Mouse (Mus musculus): Measurements from ENCODE around the gene Tmem144. TPM values are rescaled to one million over a fixed set of nuclear protein-coding genes. Genes with fewer than 3 reads are reported as not detected.

The Tmem144 gene
- polyA plus RNA-seq, 1 experiment from 2014 or later, result 5.1 TPM

GRCm38 (mm10) chr3:79886357-79887091 is 34.0 kb upstream of the Tmem144 start:
- DNase-seq (ENCODE audit: low read depth, low spot score) (no peak), ATAC-seq (peak; percentile 12)
- TF ChIP-seq CTCF (IDR thresholded peaks at IDR 0.05), result peak; percentile 76
- ChIA-PET CTCF (interaction anchor here (0.7 to 10.6 kb wide), 8 partner anchors 8 to 171 kb away, joined by 3 to 210 read pairs (median 4); no protein-coding TSS in a partner anchor), POLR2A (no interaction called here)
- no peaks in the 10 kb centered on the region for H3K27me3 ChIP-seq
- in situ Hi-C loops (cut with MboI; ENCODE audit: low pct_unique_long_range_greater_than_20kb), result no loop called here

DNA sequence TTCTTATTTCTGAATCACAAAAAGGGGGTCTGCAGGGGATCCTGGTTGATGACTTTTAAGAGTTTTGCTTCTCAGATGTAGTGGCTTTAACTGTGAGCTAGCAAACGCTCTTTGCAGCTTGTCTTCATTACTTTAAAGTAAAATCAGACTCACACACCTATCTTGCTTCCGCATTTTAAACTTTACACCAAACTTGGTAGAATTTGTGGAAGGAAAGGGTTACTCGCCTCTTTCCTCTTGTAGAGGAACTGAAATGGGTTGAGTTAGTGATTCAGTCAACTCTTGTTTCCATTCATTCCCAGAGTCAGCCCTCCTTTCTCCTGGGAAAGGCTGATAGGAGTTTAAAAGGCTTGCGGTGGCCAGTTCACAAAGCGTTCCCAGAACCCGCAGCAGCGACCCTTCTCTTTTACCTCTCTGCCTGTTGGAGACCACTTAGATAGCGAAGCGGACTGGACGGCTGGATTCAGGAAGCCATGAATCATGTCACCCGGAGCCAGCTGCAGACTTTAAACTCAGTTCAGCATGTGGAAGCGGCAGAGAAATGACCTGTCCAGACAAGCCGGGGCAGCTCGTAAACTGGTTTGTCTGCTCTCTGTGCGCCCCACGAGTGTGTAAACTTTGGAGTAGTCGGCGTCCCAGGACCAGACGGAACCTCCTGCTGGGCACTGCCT is 33.2 kb upstream of the Tmem144 start:
- in situ Hi-C loops (cut with MboI; ENCODE audit: low pct_unique_long_range_greater_than_20kb), result no loop called here
- POLR2A ChIA-PET, result interaction anchor here (0.7 to 1.4 kb wide), 2 partner anchors 12 to 504 kb away, joined by 3 to 7 read pairs; no protein-coding TSS in a partner anchor
- ATAC-seq, result peak; percentile 31
- no peak for TF ChIP-seq CTCF (IDR thresholded peaks at IDR 0.05)
- CTCF ChIA-PET, result interaction anchor here (1.0 to 10.6 kb wide), 19 partner anchors 9 to 192 kb away, joined by 3 to 210 read pairs (median 5); partner anchors contain the start of gene Tmem144
- no peak for DNase-seq (ENCODE audit: low read depth, low spot score)
- H3K27me3 ChIP-seq, result no peaks in the 10 kb centered on the region

GRCm38 (mm10) chr3:79884761-79885189 is 32.2 kb upstream of the Tmem144 start:
- CTCF ChIA-PET, result interaction anchor here (0.6 to 10.6 kb wide), 34 partner anchors 10 to 1591 kb away, joined by 3 to 210 read pairs (median 4); partner anchors contain the start of gene Tmem144
- H3K27me3 ChIP-seq, result no peaks in the 10 kb centered on the region
- in situ Hi-C loops (cut with MboI; ENCODE audit: low pct_unique_long_range_greater_than_20kb), result loop anchor here (5.0 kb wide), 1 partner anchor 178 kb away; no protein-coding TSS in a partner anchor
- no peak for ATAC-seq
- TF ChIP-seq CTCF (IDR thresholded peaks at IDR 0.05), result peak; percentile 98
- DNase-seq (ENCODE audit: low read depth, low spot score), result no peak
- POLR2A ChIA-PET, result interaction anchor here (0.6 to 1.4 kb wide), 5 partner anchors 13 to 177 kb away, joined by 3 to 10 read pairs (median 5); no protein-coding TSS in a partner anchor

DNA sequence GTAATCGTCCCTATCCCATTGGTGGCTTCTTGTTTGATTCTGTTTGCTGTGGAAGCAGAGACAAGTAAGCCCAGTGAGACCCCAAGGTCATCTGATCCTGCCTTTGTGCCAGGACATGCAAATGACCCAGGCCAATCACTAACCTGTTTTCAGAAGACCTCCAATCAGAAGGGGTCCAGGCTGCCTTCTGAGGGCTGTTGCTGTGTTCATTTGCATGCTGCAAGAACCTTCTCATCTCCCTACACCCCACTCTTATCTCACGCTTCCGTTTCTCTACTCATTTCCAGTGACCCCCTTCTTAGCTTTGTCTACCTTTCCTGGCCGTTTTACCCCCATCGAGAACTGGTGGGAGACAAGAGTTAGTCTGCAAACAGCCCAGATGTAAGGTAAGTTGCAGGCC is 31.7 kb upstream of the Tmem144 start, which contains the start of gene Fam198b:
Gene Fam198b, plus strand, starts transcription at position 229 of the 400 bp plus-strand sequence.
- ChIA-PET CTCF (interaction anchor here (0.6 to 10.6 kb wide), 28 partner anchors 9 to 793 kb away, joined by 3 to 210 read pairs (median 4); partner anchors contain the start of gene Tmem144), POLR2A (interaction anchor here (1.0 to 1.4 kb wide), 4 partner anchors 14 to 178 kb away, joined by 3 to 7 read pairs (median 4); no protein-coding TSS in a partner anchor)
- in situ Hi-C loops (cut with MboI; ENCODE audit: low pct_unique_long_range_greater_than_20kb), result loop anchor here (5.0 kb wide), 1 partner anchor 178 kb away; no protein-coding TSS in a partner anchor
- H3K27me3 ChIP-seq, result no peaks in the 10 kb centered on the region
- DNase-seq (ENCODE audit: low read depth, low spot score), result no peak
- no peak for TF ChIP-seq CTCF (IDR thresholded peaks at IDR 0.05)
- ATAC-seq, result no peak

DNA sequence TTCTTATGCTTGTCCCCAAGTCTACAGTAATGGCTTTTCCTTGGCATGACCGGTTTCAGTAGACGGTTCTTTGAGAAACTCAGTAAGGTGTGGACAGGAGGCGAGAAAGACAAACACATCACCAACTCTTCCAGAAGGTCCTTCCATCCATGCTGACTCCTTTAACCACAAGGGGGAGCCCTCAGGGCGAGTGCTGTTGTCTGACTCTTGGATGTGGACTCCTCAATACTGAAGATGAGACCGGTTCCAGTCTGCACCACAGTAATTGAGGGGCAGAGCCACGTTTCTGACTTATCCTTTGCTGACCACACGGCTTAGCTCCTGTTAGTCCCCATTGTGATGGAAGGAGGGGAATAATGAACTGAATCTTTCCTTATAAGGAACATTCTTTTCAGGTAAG is 30.5 kb upstream of the Tmem144 start:
- peak; percentile 48 for ATAC-seq
- peak; percentile 92 for TF ChIP-seq CTCF (IDR thresholded peaks at IDR 0.05)
- POLR2A ChIA-PET, result no interaction called here

GRCm38 (mm10) chr3:79881645-79882044 is 29.1 kb upstream of the Tmem144 start:
- POLR2A ChIA-PET, result interaction anchor here (0.5 to 1.0 kb wide), 2 partner anchors 179 to 201 kb away, joined by 3 to 5 read pairs; no protein-coding TSS in a partner anchor
- ATAC-seq (no peak), DNase-seq (ENCODE audit: low read depth, low spot score) (no peak)
- CTCF ChIA-PET, result interaction anchor here (1.2 to 10.6 kb wide), 7 partner anchors 12 to 176 kb away, joined by 3 to 210 read pairs (median 6); partner anchors contain the start of gene Tmem144
- in situ Hi-C loops (cut with MboI; ENCODE audit: low pct_unique_long_range_greater_than_20kb), result loop anchor here (5.0 kb wide), 1 partner anchor 181 kb away; no protein-coding TSS in a partner anchor
- TF ChIP-seq CTCF (IDR thresholded peaks at IDR 0.05), result no peak
- no peaks in the 10 kb centered on the region for H3K27me3 ChIP-seq

More for the DNA sequence above, 30.5 kb upstream of the Tmem144 start:
- H3K27me3 ChIP-seq, result no peaks in the 10 kb centered on the region
- CTCF ChIA-PET, result interaction anchor here (0.7 to 10.6 kb wide), 20 partner anchors 8 to 185 kb away, joined by 3 to 210 read pairs (median 4); partner anchors contain the start of gene Tmem144
- in situ Hi-C loops (cut with MboI; ENCODE audit: low pct_unique_long_range_greater_than_20kb), result loop anchor here (5.0 kb wide), 1 partner anchor 179 kb away; no protein-coding TSS in a partner anchor
- DNase-seq (ENCODE audit: low read depth, low spot score), result no peak

GRCm38 (mm10) chr3:79879246-79879645 is 26.7 kb upstream of the Tmem144 start:
- DNase-seq (ENCODE audit: low read depth, low spot score) (no peak), ATAC-seq (no peak)
- in situ Hi-C loops (cut with MboI; ENCODE audit: low pct_unique_long_range_greater_than_20kb), result no loop called here
- H3K27me3 ChIP-seq, result no peaks in the 10 kb centered on the region
- TF ChIP-seq CTCF (IDR thresholded peaks at IDR 0.05), result no peak
- POLR2A ChIA-PET, result interaction anchor here (0.9 to 1.2 kb wide), 2 partner anchors 10 to 22 kb away, joined by 3 read pairs; no protein-coding TSS in a partner anchor
- CTCF ChIA-PET, result interaction anchor here (1.1 to 10.6 kb wide), 8 partner anchors 11 to 179 kb away, joined by 3 to 210 read pairs (median 7); partner anchors contain the start of gene Tmem144

- TF ChIP-seq CTCF (IDR thresholded peaks at IDR 0.05), result no peak
- CTCF ChIA-PET, result interaction anchor here (0.8 to 8.2 kb wide), 3 partner anchors 11 to 181 kb away, joined by 3 to 84 read pairs (median 4); partner anchors contain the start of gene Tmem144
- DNase-seq (ENCODE audit: low read depth, low spot score), result no peak
- no peak for ATAC-seq
- in situ Hi-C loops (cut with MboI; ENCODE audit: low pct_unique_long_range_greater_than_20kb), result no loop called here
- H3K27me3 ChIP-seq, result no peaks in the 10 kb centered on the region
- POLR2A ChIA-PET, result interaction anchor here (0.6 kb wide), 1 partner anchor 22 kb away, joined by 5 read pairs; no protein-coding TSS in a partner anchor
Observed at GRCm38 (mm10) chr3:79878350-79878749, 25.8 kb upstream of the Tmem144 start.

GRCm38 (mm10) chr3:79875471-79875870 is 22.9 kb upstream of the Tmem144 start:
- in situ Hi-C loops (cut with MboI; ENCODE audit: low pct_unique_long_range_greater_than_20kb), result no loop called here
- ATAC-seq (no peak), DNase-seq (ENCODE audit: low read depth, low spot score) (no peak)
- ChIA-PET CTCF (interaction anchor here (1.4 to 4.6 kb wide), 5 partner anchors 9 to 184 kb away, joined by 3 to 23 read pairs (median 6); partner anchors contain the start of gene Fam198b), POLR2A (no interaction called here)
- H3K27me3 ChIP-seq, result no peaks in the 10 kb centered on the region
- no peak for TF ChIP-seq CTCF (IDR thresholded peaks at IDR 0.05)
